Mouse (Mus musculus): ENCODE data around the gene Cryba4.

Cryba4 gene

DNA sequence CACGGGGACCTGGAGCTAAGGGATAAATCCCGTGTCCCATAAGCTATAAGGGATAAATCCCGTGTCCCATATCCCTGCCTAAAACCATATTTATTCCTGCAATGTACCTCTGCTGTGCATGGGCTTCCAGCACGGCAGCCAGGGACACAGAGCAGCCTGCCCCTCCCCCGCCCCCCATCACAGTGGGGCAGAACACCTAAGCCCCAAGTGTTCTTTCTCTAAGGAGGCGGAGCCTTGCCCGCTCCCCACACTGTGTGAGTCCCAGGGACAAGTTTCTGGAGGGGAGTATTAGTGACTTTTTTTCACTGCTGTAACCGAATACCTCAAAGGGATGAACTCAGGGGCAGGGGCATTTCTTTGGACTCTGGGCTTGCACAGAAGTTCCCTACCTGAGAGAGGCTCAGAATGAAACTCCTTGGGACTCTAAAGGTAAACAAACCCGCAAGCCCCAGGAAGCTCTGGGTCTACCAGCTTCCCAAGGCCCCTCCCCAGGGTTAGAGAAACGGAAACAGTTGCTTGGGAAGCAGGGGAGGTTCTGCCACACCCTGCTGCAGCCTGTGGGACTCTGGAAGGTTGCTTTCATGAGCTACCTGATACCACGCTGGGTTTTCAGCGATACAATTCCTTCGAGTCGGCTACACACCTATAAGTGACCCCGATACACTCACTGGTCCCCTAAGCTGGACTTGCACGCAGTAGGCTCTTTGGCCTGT lies 45.6 kb downstream of the Cryba4 start:
- no peak for DNase-seq (ENCODE audit: low spot score)

DNA sequence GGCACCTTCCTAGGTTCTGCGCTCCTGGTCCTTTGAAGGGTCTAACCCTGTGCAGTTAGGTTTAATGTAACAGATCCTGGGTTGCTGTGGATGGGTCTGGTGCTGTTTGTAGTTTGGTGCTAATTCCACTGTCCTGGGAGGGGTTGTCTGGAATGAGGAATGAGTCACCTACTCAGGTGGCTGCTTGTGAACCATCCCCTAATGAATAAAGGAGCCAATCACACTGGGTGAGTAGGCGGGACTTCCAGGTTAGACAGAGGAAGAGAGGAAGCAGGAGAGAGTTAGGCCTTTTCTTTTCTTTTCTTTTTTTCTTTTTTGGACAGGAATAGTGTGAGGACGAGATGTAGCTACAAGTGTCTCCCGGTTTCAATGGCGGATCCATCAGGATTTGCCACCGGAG lies 52.7 kb downstream of the Cryba4 start:
- DNase-seq (ENCODE audit: low spot score): no peak
